Mouse (Mus musculus) kidney, embryonic 16.5 days (tissue): ENCODE data around the gene Trpc5. TPM values are rescaled to one million over a fixed set of nuclear protein-coding genes. Genes with fewer than 3 reads are reported as not detected.

Experiments
- ATAC-seq: fragments of 200-750 bp; cut with Nextera tagmentation; 2 replicates; pipeline ENCODE4 v1.8.0; 2017; ENCODE audit warnings: moderate TSS enrichment; ENCODE audit not compliant: low FRiP score, low TSS enrichment
- H3K27ac ChIP-seq: fragments of 300-500 bp; sonication (generic); 2 replicates; pipeline ENCODE4 v1.5.1; 2014; ENCODE audit warnings: low read length
- H3K27me3 ChIP-seq: fragments of 300-500 bp; sonication (generic); 2 replicates; pipeline ENCODE4 v1.6.1; 2014; ENCODE audit warnings: low read length, control low read depth, mixed read lengths; ENCODE audit not compliant: insufficient read depth
- H3K36me3 ChIP-seq: fragments of 300-500 bp; sonication (generic); 2 replicates; pipeline ENCODE4 v1.6.1; 2014; ENCODE audit warnings: low read length, control low read depth, mixed read lengths; ENCODE audit not compliant: insufficient read depth
- H3K4me1 ChIP-seq: fragments of 300-500 bp; sonication (generic); 2 replicates; pipeline ENCODE4 v1.6.1; 2014; ENCODE audit warnings: low read length, control low read depth, mixed read lengths; ENCODE audit not compliant: insufficient read depth
- H3K4me2 ChIP-seq: fragments of 300-500 bp; sonication (generic); replicated peaks from 2 replicates; pipeline ENCODE4 v1.6.1; 2014; ENCODE audit warnings: low read depth, low read length
- H3K4me3 ChIP-seq: fragments of 300-500 bp; sonication (generic); 2 replicates; pipeline ENCODE4 v1.5.1; 2014; ENCODE audit warnings: mild to moderate bottlenecking, low read length
- H3K9ac ChIP-seq: fragments of 300-500 bp; sonication (generic); replicated peaks from 2 replicates; pipeline ENCODE4 v1.6.1; 2014; ENCODE audit warnings: low read length
- H3K9me3 ChIP-seq: fragments of 300-500 bp; sonication (generic); 2 replicates; pipeline ENCODE4 v1.6.1; 2016; ENCODE audit warnings: low read length, control low read depth
- WGBS: fragments of 180-500 bp; shearing (Covaris S2); extraction: QIAGEN DNeasy Blood & Tissue Kit; methylation state at CpG from one replicate; pipeline ENCODE4 v1.1.7; 2014; 5-methylcytosine and 5-hydroxymethylcytosine counted together
- polyA plus RNA-seq: library from polyadenylated mRNA; unstranded; fragments of >200 nt; fragmentation: Nextera tagmentation; extraction: Ambion mirVana; gene quantifications from 2 replicates; pipeline ENCODE4 v1.2.1, GENCODE M21; 2015

Gene Trpc5
- polyA plus RNA-seq, 1 experiment from 2014 or later, result not detected

- Histone ChIP-seq H3K9me3 (no peaks in the 10 kb centered on the region), H3K36me3 (no peaks in the 10 kb centered on the region), H3K27ac (no peak overlapping the region), H3K4me1 (no peaks in the 10 kb centered on the region), H3K4me2 (no peak overlapping the region), H3K9ac (no peak overlapping the region), H3K27me3 (no peaks in the 10 kb centered on the region; the same call in 1 of the 2 replicates), H3K4me3 (no peak overlapping the region)
- 33% methylated on average over 7 of the region's 7 CpGs for WGBS
- peak; percentile 61; the same call in 1 of the 2 replicates for ATAC-seq
These were observed 284.5 kb downstream of the Trpc5 start for GRCm38 (mm10) chrX:144403526-144403925.

DNA sequence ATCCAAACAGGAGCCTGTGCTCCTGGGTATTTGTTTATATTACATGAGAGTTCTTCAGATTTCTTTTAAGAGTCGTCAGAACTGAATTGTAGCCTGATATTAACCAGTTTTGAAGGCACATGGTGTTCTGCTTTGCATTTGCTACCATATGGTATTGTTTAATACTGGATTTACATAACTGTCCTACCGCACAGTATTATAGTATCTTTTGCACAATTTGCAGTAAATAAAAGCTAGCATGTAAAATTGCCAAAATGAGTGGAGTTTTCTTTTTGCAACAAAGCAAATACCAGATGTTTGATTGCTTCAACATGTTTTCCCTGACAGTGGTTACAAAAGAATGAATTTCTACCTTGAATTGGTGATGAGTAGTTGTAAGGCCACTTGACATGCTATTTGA lies 313.8 kb downstream of the Trpc5 start:
- Histone ChIP-seq H3K4me2 (no peak overlapping the region), H3K27me3 (no peaks in the 10 kb centered on the region), H3K4me1 (no peaks in the 10 kb centered on the region), H3K27ac (no peak overlapping the region), H3K4me3 (no peak overlapping the region), H3K36me3 (no peaks in the 10 kb centered on the region), H3K9ac (no peak overlapping the region), H3K9me3 (no peaks in the 10 kb centered on the region)
- WGBS, result 81% methylated on average over 2 of the region's 2 CpGs
- ATAC-seq, result no peak

GRCm38 (mm10) chrX:144338355-144338754 lies 349.6 kb downstream of the Trpc5 start:
- no peaks in the 10 kb centered on the region for H3K36me3 ChIP-seq
- no peak overlapping the region for H3K4me3 ChIP-seq
- no peak overlapping the region for H3K27ac ChIP-seq
- no peaks in the 10 kb centered on the region for H3K9me3 ChIP-seq
- ATAC-seq, result no peak
- H3K9ac ChIP-seq, result no peak overlapping the region
- 0 out of 2 replicates have a peak, but pooled peaks cover 3% of the 10 kb centered on the region for H3K27me3 ChIP-seq
- H3K4me2 ChIP-seq, result no peak overlapping the region
- H3K4me1 ChIP-seq, result no peaks in the 10 kb centered on the region

GRCm38 (mm10) chrX:144337938-144338337 lies 350.0 kb downstream of the Trpc5 start:
- no peak overlapping the region for H3K27ac ChIP-seq
- H3K4me1 ChIP-seq, result no peaks in the 10 kb centered on the region
- no peak overlapping the region for H3K4me2 ChIP-seq
- no peaks in the 10 kb centered on the region for H3K36me3 ChIP-seq
- H3K27me3 ChIP-seq, result 0 out of 2 replicates have a peak, but pooled peaks cover 3% of the 10 kb centered on the region
- no peak for ATAC-seq
- H3K4me3 ChIP-seq, result no peak overlapping the region
- no peak overlapping the region for H3K9ac ChIP-seq
- no peaks in the 10 kb centered on the region for H3K9me3 ChIP-seq

DNA sequence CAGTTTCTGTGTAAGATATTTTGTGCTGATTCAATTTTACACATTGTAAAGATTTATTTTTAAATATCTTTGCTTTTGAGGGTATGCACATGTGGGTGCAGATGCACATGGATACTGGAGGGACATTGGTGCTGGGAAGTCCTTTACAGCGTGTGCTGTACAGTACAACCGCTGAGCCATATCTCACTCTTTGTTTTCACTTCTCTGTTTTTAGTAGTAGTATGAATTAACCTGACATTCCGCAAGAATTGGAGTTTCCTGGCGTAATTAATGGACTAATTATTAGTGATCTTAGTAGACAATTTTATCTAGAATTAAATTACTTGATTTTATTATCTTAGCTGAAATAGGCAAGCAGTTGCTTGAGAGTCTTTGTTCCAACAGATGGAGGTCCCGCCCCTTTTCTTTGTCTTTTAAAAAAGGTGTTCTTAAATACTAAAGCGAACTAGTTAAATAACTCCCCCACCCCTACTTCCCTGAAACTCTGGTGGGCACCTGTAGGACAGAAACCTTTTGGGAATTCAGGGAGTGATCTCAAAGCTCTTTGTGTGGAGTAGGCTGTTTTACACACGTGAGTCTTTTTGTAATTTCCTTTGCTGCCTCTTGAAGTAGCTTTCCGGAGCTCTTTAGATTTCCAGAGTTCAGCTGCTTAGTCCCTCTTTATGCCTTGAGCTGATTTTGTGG lies 352.5 kb downstream of the Trpc5 start:
- Histone ChIP-seq H3K4me2 (no peak overlapping the region), H3K9me3 (no peaks in the 10 kb centered on the region), H3K27ac (no peak overlapping the region), H3K9ac (no peak overlapping the region), H3K4me3 (no peak overlapping the region), H3K36me3 (no peaks in the 10 kb centered on the region), H3K27me3 (0 out of 2 replicates have a peak, but pooled peaks cover 3% of the 10 kb centered on the region), H3K4me1 (no peaks in the 10 kb centered on the region)
- no peak for ATAC-seq
- WGBS, result 56% methylated on average over 8 of the region's 8 CpGs

Other genes with a start within 250 kb of the Trpc5 start
- not detected in 2 replicates for gene Trpc5os, start 231.6 kb downstream of the Trpc5 start, polyA plus RNA-seq
- 0.14 and 0.28 TPM in 2 replicates for gene Rtl4, start 727 bp upstream of the Trpc5 start, polyA plus RNA-seq